Mouse (Mus musculus): Measurements from ENCODE around the gene Unc13a.

- TF ChIP-seq POLR2A (IDR thresholded peaks at IDR 0.05; ENCODE audit: insufficient read depth, low read length) (no peak), CTCF (IDR thresholded peaks at IDR 0.05; ENCODE audit: low read depth, low read length) (no peak), EP300 (IDR thresholded peaks at IDR 0.05; ENCODE audit: insufficient read depth, low read depth, low read length) (no peak)
These were observed 3.2 kb downstream of the Unc13a start for GRCm38 (mm10) chr8:71668220-71668975.
